Mouse (Mus musculus) hindbrain, embryonic 11.5 days (tissue): Measurements from ENCODE around the gene Slit1. TPM values are rescaled to one million over a fixed set of nuclear protein-coding genes. Genes with fewer than 3 reads are reported as not detected.

Experiments used
- ATAC-seq: fragments of 200-750 bp; cut with Nextera tagmentation; 2 replicates; pipeline ENCODE4 v1.8.0; 2017; ENCODE audit warnings: mild to moderate bottlenecking, moderate TSS enrichment, moderate library complexity; ENCODE audit not compliant: low FRiP score
- DNase-seq: peaks from one replicate; pipeline ENCODE4 v3.0.0-alpha.2; 2015; ENCODE audit warnings: low spot score
- H3K27ac ChIP-seq: fragments of 300-500 bp; sonication (generic); 2 replicates; pipeline ENCODE4 v1.5.1; 2014; ENCODE audit warnings: mild to moderate bottlenecking, low read depth, low read length
- H3K27me3 ChIP-seq: fragments of 300-500 bp; sonication (generic); 2 replicates; pipeline ENCODE4 v1.6.1; 2014; ENCODE audit warnings: mild to moderate bottlenecking, low read length, moderate library complexity, mixed read lengths; ENCODE audit not compliant: control insufficient read depth, insufficient read depth
- H3K36me3 ChIP-seq: fragments of 300-500 bp; sonication (generic); 2 replicates; pipeline ENCODE4 v1.6.1; 2014; ENCODE audit warnings: mild to moderate bottlenecking, low read length, moderate library complexity, mixed read lengths; ENCODE audit not compliant: control insufficient read depth, insufficient read depth
- H3K4me1 ChIP-seq: fragments of 300-500 bp; sonication (generic); replicated peaks from 2 replicates; pipeline ENCODE4 v1.6.1; 2014; ENCODE audit warnings: low read length, mixed read lengths; ENCODE audit not compliant: control insufficient read depth, insufficient read depth
- H3K4me2 ChIP-seq: fragments of 300-500 bp; sonication (generic); replicated peaks from 2 replicates; pipeline ENCODE4 v1.6.1; 2014; ENCODE audit warnings: mild to moderate bottlenecking, low read depth, low read length
- H3K4me3 ChIP-seq: fragments of 300-500 bp; sonication (generic); 2 replicates; pipeline ENCODE4 v1.5.1; 2014; ENCODE audit warnings: low read depth, low read length
- H3K9ac ChIP-seq: fragments of 300-500 bp; sonication (generic); 2 replicates; pipeline ENCODE4 v1.6.1; 2014; ENCODE audit warnings: low read depth, low read length
- H3K9me3 ChIP-seq: fragments of 300-500 bp; sonication (generic); 2 replicates; pipeline ENCODE4 v1.6.1; 2016; ENCODE audit warnings: low read length; ENCODE audit not compliant: control insufficient read depth
- WGBS: fragments of 180-500 bp; shearing (Covaris S2); extraction: QIAGEN DNeasy Blood & Tissue Kit; methylation state at CpG from one replicate; pipeline ENCODE4 v1.1.7; 2014; 5-methylcytosine and 5-hydroxymethylcytosine counted together
- polyA plus RNA-seq: library from polyadenylated mRNA; unstranded; fragments of >200 nt; fragmentation: Nextera tagmentation; extraction: Ambion mirVana; gene quantifications from 2 replicates; pipeline ENCODE4 v1.2.1, GENCODE M21; 2014

The Slit1 gene
- polyA plus RNA-seq, 1 experiment from 2014 or later: 22.8 TPM

GRCm38 (mm10) chr19:41581706-41582420 lies 161.6 kb downstream of the Slit1 start, which contains the start of gene Gm340:
Gene Gm340, plus strand, starts transcription at chr19:41582370.
- H3K4me3 ChIP-seq: no peak within 1 kb of the TSS
- no peak within 1 kb of the TSS for H3K9ac ChIP-seq
- ATAC-seq (no peak), DNase-seq (no peak)
- peaks cover 7% of the 10 kb centered on the region for H3K36me3 ChIP-seq
- no peak within 1 kb of the TSS for H3K4me2 ChIP-seq
- no peak within 1 kb of the TSS for H3K27ac ChIP-seq
- 95% methylated on average over 23 of the region's 23 CpGs for WGBS
- no peaks in the 10 kb centered on the region for H3K9me3 ChIP-seq
- H3K27me3 ChIP-seq: no peaks in the 10 kb centered on the region
- H3K4me1 ChIP-seq: no peaks in the 10 kb centered on the region

- no peaks in the 10 kb centered on the region for H3K4me1 ChIP-seq
- DNase-seq: no peak
- H3K27ac ChIP-seq: no peak overlapping the region
- H3K27me3 ChIP-seq: no peaks in the 10 kb centered on the region
- no peak overlapping the region for H3K4me2 ChIP-seq
- H3K36me3 ChIP-seq: peaks cover 7% of the 10 kb centered on the region
- no peak overlapping the region for H3K9ac ChIP-seq
- H3K9me3 ChIP-seq: no peaks in the 10 kb centered on the region
- ATAC-seq: no peak
- H3K4me3 ChIP-seq: no peak overlapping the region
- WGBS: 92% methylated on average over 4 of the region's 4 CpGs
These were observed 164.0 kb downstream of the Slit1 start for GRCm38 (mm10) chr19:41579311-41579920.

GRCm38 (mm10) chr19:41577576-41577975 lies 165.9 kb downstream of the Slit1 start:
- DNase-seq: no peak
- H3K36me3 ChIP-seq: peaks cover 7% of the 10 kb centered on the region
- H3K4me3 ChIP-seq: no peak overlapping the region
- H3K4me1 ChIP-seq: no peaks in the 10 kb centered on the region
- no peak overlapping the region for H3K27ac ChIP-seq
- no peak overlapping the region for H3K4me2 ChIP-seq
- no peaks in the 10 kb centered on the region for H3K9me3 ChIP-seq
- ATAC-seq: no peak
- no peaks in the 10 kb centered on the region for H3K27me3 ChIP-seq
- no peak overlapping the region for H3K9ac ChIP-seq

- H3K4me1 ChIP-seq: no peaks in the 10 kb centered on the region
- H3K27ac ChIP-seq: no peak overlapping the region
- no peaks in the 10 kb centered on the region for H3K27me3 ChIP-seq
- 89% methylated on average over 2 of the region's 2 CpGs for WGBS
- H3K4me3 ChIP-seq: no peak overlapping the region
- ATAC-seq (no peak), DNase-seq (no peak)
- no peaks in the 10 kb centered on the region for H3K9me3 ChIP-seq
- no peak overlapping the region for H3K9ac ChIP-seq
- H3K36me3 ChIP-seq: no peaks in the 10 kb centered on the region
- no peak overlapping the region for H3K4me2 ChIP-seq
These were observed 169.8 kb downstream of the Slit1 start for GRCm38 (mm10) chr19:41573700-41574099.

GRCm38 (mm10) chr19:41568791-41569190 lies 174.7 kb downstream of the Slit1 start:
- no peak overlapping the region for H3K27ac ChIP-seq
- no peaks in the 10 kb centered on the region for H3K27me3 ChIP-seq
- ATAC-seq (no peak), DNase-seq (no peak)
- no peak overlapping the region for H3K9ac ChIP-seq
- 84% methylated on average over 2 of the region's 2 CpGs for WGBS
- no peak overlapping the region for H3K4me3 ChIP-seq
- H3K36me3 ChIP-seq: no peaks in the 10 kb centered on the region
- H3K9me3 ChIP-seq: no peaks in the 10 kb centered on the region
- H3K4me1 ChIP-seq: no peaks in the 10 kb centered on the region
- no peak overlapping the region for H3K4me2 ChIP-seq

- no peak overlapping the region for H3K9ac ChIP-seq
- H3K4me1 ChIP-seq: no peaks in the 10 kb centered on the region
- no peak for ATAC-seq
- no peak overlapping the region for H3K27ac ChIP-seq
- H3K4me2 ChIP-seq: no peak overlapping the region
- H3K36me3 ChIP-seq: no peaks in the 10 kb centered on the region
- no peaks in the 10 kb centered on the region for H3K27me3 ChIP-seq
- H3K4me3 ChIP-seq: no peak overlapping the region
- no peak for DNase-seq
- 94% methylated on average over 3 of the region's 3 CpGs for WGBS
- H3K9me3 ChIP-seq: no peaks in the 10 kb centered on the region
These were observed 182.6 kb downstream of the Slit1 start for GRCm38 (mm10) chr19:41560856-41561255.

- Histone ChIP-seq H3K9ac (no peak overlapping the region), H3K36me3 (no peaks in the 10 kb centered on the region), H3K4me3 (no peak overlapping the region), H3K4me2 (no peak overlapping the region), H3K27ac (no peak overlapping the region), H3K27me3 (no peaks in the 10 kb centered on the region), H3K9me3 (no peaks in the 10 kb centered on the region), H3K4me1 (no peaks in the 10 kb centered on the region)
- ATAC-seq: no peak
- DNase-seq: no peak
- 89% methylated on average over 9 of the region's 9 CpGs for WGBS
These were observed 184.5 kb downstream of the Slit1 start for GRCm38 (mm10) chr19:41558891-41559486.

GRCm38 (mm10) chr19:41557491-41557890 lies 186.0 kb downstream of the Slit1 start:
- whole genome bisulfite sequencing: 93% methylated on average over 4 of the region's 4 CpGs
- Histone ChIP-seq H3K36me3 (no peaks in the 10 kb centered on the region), H3K4me2 (no peak overlapping the region), H3K27ac (no peak overlapping the region), H3K9ac (no peak overlapping the region), H3K27me3 (no peaks in the 10 kb centered on the region), H3K9me3 (no peaks in the 10 kb centered on the region), H3K4me3 (no peak overlapping the region), H3K4me1 (no peaks in the 10 kb centered on the region)
- no peak for ATAC-seq
- DNase-seq: no peak

- no peaks in the 10 kb centered on the region for H3K36me3 ChIP-seq
- no peaks in the 10 kb centered on the region for H3K27me3 ChIP-seq
- DNase-seq: no peak
- H3K4me1 ChIP-seq: no peaks in the 10 kb centered on the region
- no peak overlapping the region for H3K4me2 ChIP-seq
- no peaks in the 10 kb centered on the region for H3K9me3 ChIP-seq
- H3K27ac ChIP-seq: no peak overlapping the region
- 84% methylated on average over 4 of the region's 4 CpGs for WGBS
- no peak overlapping the region for H3K9ac ChIP-seq
- no peak for ATAC-seq
- H3K4me3 ChIP-seq: no peak overlapping the region
These were observed 186.5 kb downstream of the Slit1 start for GRCm38 (mm10) chr19:41556981-41557380.
